Mouse (Mus musculus): ENCODE results near the gene Cdc34. TPM values are rescaled to one million over a fixed set of nuclear protein-coding genes. Genes with fewer than 3 reads are reported as not detected.

Cdc34 gene
- total RNA-seq, 2 experiments from 2014 or later, result 80.7 to 84.8 TPM

DNA sequence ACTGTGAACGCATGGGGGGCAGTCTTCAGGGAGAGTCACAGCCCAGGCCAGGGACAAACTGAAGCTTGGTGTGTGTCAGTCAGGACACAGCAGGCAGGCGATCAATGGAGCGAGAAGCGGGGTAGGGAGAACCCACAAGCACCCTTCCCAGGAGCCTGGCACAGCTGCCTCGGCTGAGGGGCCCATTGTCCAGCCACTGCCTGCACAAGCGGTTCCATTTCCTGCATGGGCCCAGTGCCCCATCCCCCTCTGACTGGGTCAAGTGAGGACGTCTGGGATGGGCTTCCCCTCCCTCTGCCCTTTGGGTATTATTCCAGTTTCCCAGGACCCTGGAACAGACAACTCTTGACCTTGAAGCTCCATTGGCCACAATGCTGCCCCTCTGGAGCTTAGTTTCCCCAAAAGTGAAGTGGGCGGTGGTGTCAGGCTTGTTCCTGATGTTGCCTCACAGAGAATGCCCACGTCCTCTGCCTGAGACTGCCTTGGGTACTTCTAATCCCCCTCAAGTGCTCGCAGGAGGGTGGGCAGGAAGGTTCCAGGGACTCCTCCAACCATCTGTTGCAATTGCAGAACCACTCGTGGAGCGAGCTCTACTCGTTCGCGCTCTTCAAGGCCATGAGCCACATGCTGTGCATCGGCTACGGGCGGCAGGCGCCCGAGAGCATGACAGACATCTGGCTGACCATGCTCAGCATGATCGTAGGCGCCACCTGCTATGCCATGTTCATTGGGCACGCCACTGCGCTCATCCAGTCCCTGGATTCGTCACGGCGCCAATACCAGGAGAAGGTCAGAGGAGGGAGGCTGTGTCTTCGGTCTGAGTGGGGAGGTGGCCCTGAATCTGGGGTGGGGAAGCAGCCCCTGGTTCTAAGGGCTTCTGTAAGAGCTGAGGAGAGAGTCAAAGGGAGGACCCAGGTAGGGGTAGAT, 46.6 kb downstream of the Cdc34 start:
- intact Hi-C loops (cut with DNase I), result no loop called here
- H3K4me3 ChIP-seq, result no peak overlapping the region
- DNase-seq (ENCODE audit: extremely low spot score in 1 of 2, low spot score in 2 of 2), result no peak
- H3K27ac ChIP-seq, result peak overlapping the region; percentile 37; the same call in 1 of the 2 replicates
- no peak for TF ChIP-seq CTCF (IDR thresholded peaks at IDR 0.05)

DNA sequence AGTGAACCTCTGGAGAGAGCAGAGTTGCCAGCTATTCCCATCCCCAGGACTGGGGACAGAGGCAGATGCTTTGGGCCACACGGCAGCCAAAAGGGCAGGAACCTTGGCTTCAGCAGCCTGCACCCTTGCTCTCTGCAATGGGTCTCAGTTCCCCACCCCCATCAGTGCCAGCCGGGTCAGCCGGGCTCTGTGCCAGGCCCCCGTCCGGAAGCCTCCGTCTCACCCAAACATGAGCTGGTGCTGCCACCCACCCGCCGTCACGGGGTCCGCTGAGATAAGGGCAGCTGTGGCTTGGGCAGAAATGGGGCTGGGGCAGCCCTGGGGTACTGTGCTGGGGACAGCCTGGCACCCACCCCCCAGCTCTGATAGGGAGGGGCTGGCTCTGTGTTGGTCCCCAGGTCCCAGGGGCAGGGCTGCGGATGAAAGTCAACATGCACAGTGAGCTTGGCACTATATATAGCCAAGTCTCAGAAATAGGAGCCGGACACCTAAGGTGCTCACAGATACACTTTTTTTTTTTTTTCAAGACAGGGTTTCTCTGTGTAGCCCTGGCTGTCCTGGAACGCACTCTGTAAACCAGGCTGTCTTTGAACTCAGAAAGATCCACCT, 47.5 kb downstream of the Cdc34 start:
- DNase-seq (ENCODE audit: extremely low spot score in 1 of 2, low spot score in 2 of 2), result peak in 1 of 2 experiments; percentile 59
- Histone ChIP-seq H3K4me3 (no peak overlapping the region), H3K27ac (peak overlapping the region; percentile 42; the same call in 1 of the 2 replicates)
- no peak for TF ChIP-seq CTCF (IDR thresholded peaks at IDR 0.05)
- intact Hi-C loops (cut with DNase I), result no loop called here

- H3K27ac ChIP-seq, result no peak overlapping the region
- TF ChIP-seq CTCF (IDR thresholded peaks at IDR 0.05), result peak; percentile 71
- intact Hi-C loops (cut with DNase I), result no loop called here
- H3K4me3 ChIP-seq, result no peak overlapping the region
- DNase-seq (ENCODE audit: extremely low spot score in 1 of 2, low spot score in 2 of 2), result no peak
Observed at GRCm38 (mm10) chr10:79732500-79732899, 50.5 kb downstream of the Cdc34 start.

DNA sequence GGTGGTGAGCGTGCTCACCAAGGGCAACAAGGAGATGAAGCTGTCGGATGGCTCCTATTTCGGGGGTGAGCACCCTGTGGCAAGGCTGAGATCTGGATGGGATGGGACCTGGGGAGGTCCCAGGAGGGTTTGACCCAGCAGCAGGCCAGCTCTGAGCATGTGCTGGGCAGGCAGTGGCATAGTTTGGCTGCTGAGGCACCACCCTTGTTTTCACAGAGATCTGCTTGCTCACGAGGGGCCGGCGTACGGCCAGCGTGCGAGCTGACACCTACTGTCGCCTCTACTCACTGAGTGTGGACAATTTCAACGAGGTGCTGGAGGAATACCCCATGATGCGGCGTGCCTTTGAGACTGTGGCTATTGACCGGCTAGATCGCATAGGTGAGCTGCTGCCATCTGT, 51.9 kb downstream of the Cdc34 start:
- H3K27ac ChIP-seq, result no peak overlapping the region
- no peak overlapping the region for H3K4me3 ChIP-seq
- intact Hi-C loops (cut with DNase I), result no loop called here
- TF ChIP-seq CTCF (IDR thresholded peaks at IDR 0.05), result no peak
- no peak for DNase-seq (ENCODE audit: extremely low spot score in 1 of 2, low spot score in 2 of 2)

DNA sequence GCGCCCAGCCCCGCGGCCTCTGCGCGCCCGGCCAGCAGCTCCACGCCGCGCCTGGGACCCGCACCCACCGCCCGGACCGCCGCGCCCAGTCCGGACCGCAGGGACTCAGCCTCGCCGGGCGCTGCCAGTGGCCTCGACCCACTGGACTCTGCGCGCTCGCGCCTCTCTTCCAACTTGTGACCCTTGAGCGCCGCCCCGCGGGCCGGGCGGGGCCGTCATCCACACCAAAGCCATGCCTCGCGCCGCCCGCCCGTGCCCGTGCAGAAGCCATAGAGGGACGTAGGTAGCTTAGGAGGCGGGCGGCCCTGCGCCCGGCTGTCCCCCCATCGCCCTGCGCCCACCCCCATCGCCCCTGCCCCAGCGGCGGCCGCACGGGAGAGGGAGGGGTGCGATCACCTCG, 53.4 kb downstream of the Cdc34 start:
- Histone ChIP-seq H3K27ac (no peak overlapping the region), H3K4me3 (no peak overlapping the region)
- no peak for DNase-seq (ENCODE audit: extremely low spot score in 1 of 2, low spot score in 2 of 2)
- TF ChIP-seq CTCF (IDR thresholded peaks at IDR 0.05), result no peak
- intact Hi-C loops (cut with DNase I), result no loop called here

- Histone ChIP-seq H3K4me3 (no peak overlapping the region), H3K27ac (no peak overlapping the region)
- no peak for DNase-seq (ENCODE audit: extremely low spot score in 1 of 2, low spot score in 2 of 2)
- intact Hi-C loops (cut with DNase I), result no loop called here
- TF ChIP-seq CTCF (IDR thresholded peaks at IDR 0.05), result no peak
Observed at GRCm38 (mm10) chr10:79736706-79737105, 54.7 kb downstream of the Cdc34 start.

Other genes starting within 250 kb of the Cdc34 start
- not detected for gene Vmn2r83, start 213.5 kb upstream of the Cdc34 start, total RNA-seq (2021)
- gene Plpp2, start 148.4 kb upstream of the Cdc34 start, total RNA-seq (2021), result 1 to 10 TPM; 2.2 to 3.4 TPM
- 10 to 100 TPM; 51.2 to 54.9 TPM for gene Mier2, start 127.0 kb upstream of the Cdc34 start, total RNA-seq (2021)
- gene Theg, start 94.9 kb upstream of the Cdc34 start, total RNA-seq (2021), result 1 to 10 TPM in 1 of 2 experiments, under 1 TPM in 1; 0.87 to 1.4 TPM
- 10 to 100 TPM; 16.8 to 17.1 TPM for gene C2cd4c, start 68.2 kb upstream of the Cdc34 start, total RNA-seq (2021)
- gene Shc2, start 44.3 kb upstream of the Cdc34 start, total RNA-seq (2021), result 10 to 100 TPM; 47.8 to 48.1 TPM
- gene Odf3l2, start 36.5 kb upstream of the Cdc34 start, total RNA-seq (2021), result under 1 TPM in 1 of 2 experiments, not detected in 1; 0.27 TPM
- gene Madcam1, start 17.6 kb upstream of the Cdc34 start, total RNA-seq (2021), result not detected
- gene Tpgs1, start 12.8 kb upstream of the Cdc34 start, total RNA-seq (2021), result 10 to 100 TPM; 79.3 to 80.6 TPM
- gene Gzmm, start 6.8 kb downstream of the Cdc34 start, total RNA-seq (2021), result 1 to 10 TPM; 2.1 to 4.0 TPM
- gene Bsg, start 22.3 kb downstream of the Cdc34 start, total RNA-seq (2021), result 100 to 1,000 TPM; 539 to 573 TPM
- 100 to 1,000 TPM; 129 to 142 TPM for gene Hcn2, start 34.4 kb downstream of the Cdc34 start, total RNA-seq (2021)
- 10 to 100 TPM; 45.1 to 51.6 TPM for gene Polrmt, start 64.4 kb downstream of the Cdc34 start, total RNA-seq (2021)
- gene Fgf22, start 72.9 kb downstream of the Cdc34 start, total RNA-seq (2021), result 1 to 10 TPM; 4.5 to 4.8 TPM
- 10 to 100 TPM; 93.3 to 97.5 TPM for gene Rnf126, start 84.8 kb downstream of the Cdc34 start, total RNA-seq (2021)
- 1 to 10 TPM; 2.5 to 2.6 TPM for gene Fstl3, start 95.1 kb downstream of the Cdc34 start, total RNA-seq (2021)
- under 1 TPM; 0.58 to 0.75 TPM for gene Prss57, start 108.8 kb downstream of the Cdc34 start, total RNA-seq (2021)
- 100 to 1,000 TPM; 293 to 312 TPM for gene Palm, start 111.4 kb downstream of the Cdc34 start, total RNA-seq (2021)
- gene Misp, start 138.8 kb downstream of the Cdc34 start, total RNA-seq (2021), result under 1 TPM; 0.59 to 0.89 TPM
- gene Ptbp1, start 172.2 kb downstream of the Cdc34 start, total RNA-seq (2021), result 10 to 100 TPM; 55.5 to 61.7 TPM
- gene Prtn3, start 192.3 kb downstream of the Cdc34 start, total RNA-seq (2021), result 1 to 10 TPM; 1.7 to 2.6 TPM
- gene Plppr3, start 192.4 kb downstream of the Cdc34 start, total RNA-seq (2021), result 10 to 100 TPM; 51.8 to 63.0 TPM
- not detected for gene Elane, start 204.1 kb downstream of the Cdc34 start, total RNA-seq (2021)
- not detected for gene Cfd, start 208.7 kb downstream of the Cdc34 start, total RNA-seq (2021)
- 10 to 100 TPM; 55.3 to 55.5 TPM for gene Med16, start 226.7 kb downstream of the Cdc34 start, total RNA-seq (2021)
- gene Gm26602, start 228.7 kb downstream of the Cdc34 start, total RNA-seq (2021), result not detected
- gene Kiss1r, start 234.8 kb downstream of the Cdc34 start, total RNA-seq (2021), result 1 to 10 TPM; 6.6 to 9.1 TPM
- 100 to 1,000 TPM; 318 to 346 TPM for gene R3hdm4, start 239.0 kb downstream of the Cdc34 start, total RNA-seq (2021)
- 1 to 10 TPM; 5.7 to 10.0 TPM for gene Arid3a, start 244.8 kb downstream of the Cdc34 start, total RNA-seq (2021)